Mouse (Mus musculus) layer of hippocampus, postnatal 25 days (tissue): ENCODE measurements around the gene Cdh4. TPM values are rescaled to one million over a fixed set of nuclear protein-coding genes. Genes with fewer than 3 reads are reported as not detected.

ENCODE experiments used
- DNase-seq, 2 experiments: peaks; one replicate each; pipeline ENCODE4 v3.0.0; 2022; ENCODE audit warnings: mixed read lengths in 2 of 2, low spot score in 1 of 2; ENCODE audit errors: extremely low spot score in 1 of 2
- total RNA-seq, 2 experiments: library from RNA; stranded (reverse); gene quantifications; 2 replicates each; pipeline ENCODE4 v1.2.3; 2021

Gene Cdh4
- total RNA-seq, 2 experiments from 2014 or later: 11.2 to 12.0 TPM

GRCm38 (mm10) chr2:179586436-179586835 is 144.2 kb downstream of the Cdh4 start:
- DNase-seq: peak; percentile 18 to 19

- no peak for DNase-seq
Measured at GRCm38 (mm10) chr2:179587069-179587468, 144.8 kb downstream of the Cdh4 start.

GRCm38 (mm10) chr2:179591661-179592060 is 149.4 kb downstream of the Cdh4 start:
- DNase-seq: no peak

- DNase-seq: no peak
Measured at GRCm38 (mm10) chr2:179595013-179595412, 152.8 kb downstream of the Cdh4 start.

GRCm38 (mm10) chr2:179598886-179599285 is 156.7 kb downstream of the Cdh4 start:
- no peak for DNase-seq

- no peak for DNase-seq
Measured at GRCm38 (mm10) chr2:179599886-179600285, 157.7 kb downstream of the Cdh4 start.

- no peak for DNase-seq
Measured at GRCm38 (mm10) chr2:179600347-179600746, 158.1 kb downstream of the Cdh4 start.

GRCm38 (mm10) chr2:179601167-179601566 is 158.9 kb downstream of the Cdh4 start:
- DNase-seq: no peak

- DNase-seq: no peak
Measured at GRCm38 (mm10) chr2:179604746-179605145, 162.5 kb downstream of the Cdh4 start.

GRCm38 (mm10) chr2:179605255-179605654 is 163.0 kb downstream of the Cdh4 start:
- no peak for DNase-seq

GRCm38 (mm10) chr2:179606341-179606740 is 164.1 kb downstream of the Cdh4 start:
- DNase-seq: no peak

- no peak for DNase-seq
Measured at GRCm38 (mm10) chr2:179615906-179616305, 173.7 kb downstream of the Cdh4 start.

GRCm38 (mm10) chr2:179623643-179624473 is 181.6 kb downstream of the Cdh4 start:
- no peak for DNase-seq

- no peak for DNase-seq
Measured at GRCm38 (mm10) chr2:179627563-179627962, 185.3 kb downstream of the Cdh4 start.

- no peak for DNase-seq
Measured at GRCm38 (mm10) chr2:179630720-179631119, 188.5 kb downstream of the Cdh4 start.

- DNase-seq: no peak
Measured at GRCm38 (mm10) chr2:179640576-179641301, 198.5 kb downstream of the Cdh4 start.

GRCm38 (mm10) chr2:179648573-179649263 is 206.5 kb downstream of the Cdh4 start:
- DNase-seq: no peak

- DNase-seq: no peak
Measured at GRCm38 (mm10) chr2:179649370-179649769, 207.1 kb downstream of the Cdh4 start.

GRCm38 (mm10) chr2:179650168-179650567 is 207.9 kb downstream of the Cdh4 start:
- DNase-seq: no peak

GRCm38 (mm10) chr2:179655506-179655905 is 213.3 kb downstream of the Cdh4 start:
- no peak for DNase-seq

- DNase-seq: no peak
Measured at GRCm38 (mm10) chr2:179659254-179659653, 217.0 kb downstream of the Cdh4 start.
